Mouse (Mus musculus): ENCODE measurements at regions not wholly inside any gene's neighbourhood (a gene's known extent, or its start where the extent isn't known, plus 50 kb on each side); places are given as distances from the start of the nearest gene placed in this dataset.

- DNase-seq: no peak
Observed at GRCm38 (mm10) chr19:57541693-57542314, 69.0 kb upstream of the Atrnl1 start.

GRCm38 (mm10) chr19:57542506-57542905, 68.3 kb upstream of the Atrnl1 start:
- DNase-seq: no peak

GRCm38 (mm10) chr19:57543681-57544214, 67.1 kb upstream of the Atrnl1 start:
- DNase-seq: peak; percentile 56

- DNase-seq: no peak
Observed at GRCm38 (mm10) chr19:57544229-57544879, 66.5 kb upstream of the Atrnl1 start.

- no peak for DNase-seq
Observed at GRCm38 (mm10) chr19:57545071-57545470, 65.8 kb upstream of the Atrnl1 start.

GRCm38 (mm10) chr19:57546039-57546438, 64.8 kb upstream of the Atrnl1 start:
- peak; percentile 41 for DNase-seq

GRCm38 (mm10) chr19:57546519-57546918, 64.3 kb upstream of the Atrnl1 start:
- DNase-seq: no peak

GRCm38 (mm10) chr19:57548093-57548492, 62.7 kb upstream of the Atrnl1 start:
- no peak for DNase-seq

GRCm38 (mm10) chr19:57548661-57549060, 62.2 kb upstream of the Atrnl1 start:
- no peak for DNase-seq

GRCm38 (mm10) chr19:57552964-57553740, 57.7 kb upstream of the Atrnl1 start:
- DNase-seq: no peak

- no peak for DNase-seq
Observed at GRCm38 (mm10) chr19:57554086-57554485, 56.7 kb upstream of the Atrnl1 start.

GRCm38 (mm10) chr19:57555313-57555712, 55.5 kb upstream of the Atrnl1 start:
- DNase-seq: no peak

GRCm38 (mm10) chr19:57558420-57558967, 52.3 kb upstream of the Atrnl1 start:
- DNase-seq: no peak

GRCm38 (mm10) chr19:57560757-57561156, 50.1 kb upstream of the Atrnl1 start:
- DNase-seq: no peak

Measured in lung, postnatal 10 days (tissue).